In the genomic region with DNA sequence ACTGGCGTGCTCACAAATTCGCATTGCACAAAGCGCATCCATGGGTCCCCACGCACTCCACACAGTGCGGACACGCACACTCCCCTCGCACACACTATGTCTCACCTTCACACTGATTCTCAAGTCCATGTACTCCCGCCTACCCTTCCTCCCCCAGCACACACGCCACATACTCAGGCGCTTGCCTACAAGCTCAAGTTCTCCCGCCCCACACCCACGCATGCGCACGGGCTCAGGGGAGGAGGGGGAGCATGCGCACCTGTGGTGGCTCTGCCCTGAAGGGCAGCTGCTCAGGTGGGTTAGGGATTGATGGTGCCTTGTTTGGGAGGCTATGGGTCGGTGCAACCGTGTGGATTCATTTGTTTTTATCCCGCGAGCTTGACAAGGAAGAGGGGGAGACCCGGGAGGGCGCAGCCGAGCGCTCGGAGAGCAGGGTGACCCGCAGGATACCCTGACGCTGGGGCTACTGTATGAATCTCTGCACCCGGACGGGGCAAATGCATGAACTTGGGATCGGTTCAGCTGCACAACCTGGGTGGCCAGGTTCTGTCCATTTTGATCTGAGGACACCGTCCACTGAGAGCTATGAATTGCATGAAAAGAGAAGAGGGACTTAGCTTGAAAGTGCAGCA, we compare ENCODE assay signal across 9 mouse cellular contexts. TPM values are rescaled to one million over a fixed set of nuclear protein-coding genes. Genes with fewer than 3 reads are reported as not detected.
DNase-seq lines count a peak whose midpoint lies in the region; ATAC-seq and TF ChIP-seq lines count a peak whose summit lies in the region.
"Had no signal": no experiment of that assay in that cellular context is flagged by ENCODE, and none has a peak within 500 bp of the region (broad histone marks: within the 10 kb centered on the region; RNA-seq: fewer than 3 reads in every experiment).

No protein-coding gene starts in this region.

- no peak overlapping the region for H3K27ac ChIP-seq in heart, embryonic 12.5 days (ENCODE audit: poor library complexity, severe bottlenecking)
- no peak overlapping the region for H3K27ac ChIP-seq in small intestine, adult 2 months (ENCODE audit: insufficient read depth, low read depth, low read length)

- no peaks in the 10 kb centered on the region for H3K36me3 ChIP-seq in heart, embryonic 12.5 days
- H3K36me3 ChIP-seq in small intestine, adult 2 months (ENCODE audit: control insufficient read depth, insufficient read depth, low read length), result no peaks in the 10 kb centered on the region

- no peak for TF ChIP-seq POLR2A in small intestine, adult 2 months (IDR thresholded peaks at IDR 0.05; ENCODE audit: low read depth, low read length)

- ATAC-seq in frontal cortex, adult (ENCODE audit: low TSS enrichment), result no peak
- ATAC-seq in heart, embryonic 12.5 days (ENCODE audit: insufficient number of reproducible peaks, low FRiP score), result peak; percentile 53
- ATAC-seq in megakaryocyte progenitor cell, adult 5-6 weeks (replicated peaks; ENCODE audit: poor library complexity), result peak; percentile 26
- ATAC-seq in megakaryocyte-erythroid progenitor cell, adult 5-6 weeks (replicated peaks; ENCODE audit: low FRiP score, low TSS enrichment, poor library complexity, severe bottlenecking), result no peak
- ATAC-seq: Patski had no signal

- peak; percentile 51 to 61 for DNase-seq in frontal cortex, postnatal 10 days (ENCODE audit: low spot score in 2 of 2)
- DNase-seq in adrenal gland, postnatal 25 days, result peak; percentile 63
- DNase-seq in kidney, postnatal 36 days, result peak; percentile 17 to 59

- peak overlapping the region; percentile 47 for H3K4me3 ChIP-seq in heart, embryonic 12.5 days
- peak overlapping the region; percentile 51 for H3K4me3 ChIP-seq in small intestine, adult 2 months (ENCODE audit: low read depth, low read length)

- TF ChIP-seq CTCF in small intestine, adult 2 months (IDR thresholded peaks at IDR 0.05; ENCODE audit: extremely low read depth, insufficient read length, insufficient replicate concordance, low read depth, low read length), result no peak

- H3K4me2 ChIP-seq in heart, embryonic 12.5 days, result peak overlapping the region; percentile 85

- H3K4me1 ChIP-seq in heart, embryonic 12.5 days (replicated peaks), result peaks cover 21% of the 10 kb centered on the region
- H3K4me1 ChIP-seq in small intestine, adult 2 months (ENCODE audit: control insufficient read depth, insufficient read depth, insufficient read length, low read length), result no peaks in the 10 kb centered on the region

- 0 out of 2 replicates have a peak, but pooled peaks cover 8% of the 10 kb centered on the region for H3K9me3 ChIP-seq in heart, embryonic 12.5 days (replicated peaks)

- peak overlapping the region; percentile 61 for H3K9ac ChIP-seq in heart, embryonic 12.5 days

- H3K27me3 ChIP-seq in heart, embryonic 12.5 days (replicated peaks), result peaks cover 61% of the 10 kb centered on the region
- H3K27me3 ChIP-seq in small intestine, adult 2 months (ENCODE audit: control insufficient read depth, insufficient read depth, low read length), result peaks cover 38% of the 10 kb centered on the region

- 1% methylated on average over 30 of the region's 30 CpGs for WGBS in heart, embryonic 12.5 days
- 2% methylated on average over 30 of the region's 30 CpGs for WGBS in small intestine, adult 2 months

RNA-seq across cellular contexts. Expression of a gene that starts 8.2 kb away (rescaled TPM):
- total RNA-seq in adrenal gland, postnatal 25 days (2021), result not detected in 2 replicates
- polyA plus RNA-seq in heart, embryonic 12.5 days (2016; fragmentation: Nextera tagmentation; extraction: Ambion mirVana), result not detected in 2 replicates
- not detected in 2 replicates for total RNA-seq in megakaryocyte progenitor cell, adult 5-6 weeks (2015)
- not detected in 2 replicates for total RNA-seq in megakaryocyte progenitor cell, adult 5-6 weeks (2017)
- polyA plus RNA-seq in small intestine, adult 2 months (2012; rRNA removed), result not detected in 2 replicates
- total RNA-seq in megakaryocyte-erythroid progenitor cell, adult 5-6 weeks (2014; fragmentation: Nextera tagmentation), result not detected in 2 replicates
- total RNA-seq in megakaryocyte-erythroid progenitor cell, adult 5-6 weeks (2017), result not detected in 2 replicates
- polyA plus RNA-seq: Patski had no signal

RNA-seq across cellular contexts. Expression of a gene that starts 22.7 kb away (rescaled TPM):
- total RNA-seq in adrenal gland, postnatal 25 days (2021), result 29.6 and 30.8 TPM in 2 replicates
- 39.9 and 40.5 TPM in 2 replicates for polyA plus RNA-seq in heart, embryonic 12.5 days (2016; fragmentation: Nextera tagmentation; extraction: Ambion mirVana)
- 49.1 and 57.3 TPM in 2 replicates for total RNA-seq in megakaryocyte progenitor cell, adult 5-6 weeks (2015)
- 33.8 and 34.5 TPM in 2 replicates for total RNA-seq in megakaryocyte progenitor cell, adult 5-6 weeks (2017)
- 0.80 and 1.8 TPM in 2 replicates for polyA plus RNA-seq in small intestine, adult 2 months (2012; rRNA removed)
- total RNA-seq in megakaryocyte-erythroid progenitor cell, adult 5-6 weeks (2014; fragmentation: Nextera tagmentation), result 7.5 and 12.5 TPM in 2 replicates
- total RNA-seq in megakaryocyte-erythroid progenitor cell, adult 5-6 weeks (2017), result 19.4 and 41.6 TPM in 2 replicates

Comparison
In these comparisons a context has a peak if more than half of its experiments do, and no peak if none do; other contexts are left out.
1. ATAC-seq: peak in heart, embryonic 12.5 days (single experiment) and megakaryocyte progenitor cell, adult 5-6 weeks (single experiment); none in frontal cortex, adult (single experiment) and megakaryocyte-erythroid progenitor cell, adult 5-6 weeks (single experiment).
2. Peak in every context shown above with its lines, with median percentiles within 50 percentile points of each other: DNase-seq.